Mouse (Mus musculus) embryonic stem cell, embryonic (primary cell): ENCODE results near the gene Cnksr1.

Experiments
- CTCF ChIA-PET, 4 experiments: fragments of 300-600 bp in 2 of 4; fragments of 350-600 bp in 2 of 4; sonication (Branson Sonifier 250); formaldehyde crosslinking; loops; one replicate each; lab custom pipeline; 2022; ENCODE audit warnings: inconsistent platforms in 2 of 4; lab: Charles Lee
- POLR2A ChIA-PET, 4 experiments: fragments of 300-600 bp in 2 of 4; fragments of 350-600 bp in 2 of 4; sonication (Branson Sonifier 250); formaldehyde crosslinking; loops; one replicate each; lab custom pipeline; 2022; ENCODE audit warnings: antibody characterized with exemption in 4 of 4, inconsistent platforms in 1 of 4; lab: Charles Lee

Gene Cnksr1

DNA sequence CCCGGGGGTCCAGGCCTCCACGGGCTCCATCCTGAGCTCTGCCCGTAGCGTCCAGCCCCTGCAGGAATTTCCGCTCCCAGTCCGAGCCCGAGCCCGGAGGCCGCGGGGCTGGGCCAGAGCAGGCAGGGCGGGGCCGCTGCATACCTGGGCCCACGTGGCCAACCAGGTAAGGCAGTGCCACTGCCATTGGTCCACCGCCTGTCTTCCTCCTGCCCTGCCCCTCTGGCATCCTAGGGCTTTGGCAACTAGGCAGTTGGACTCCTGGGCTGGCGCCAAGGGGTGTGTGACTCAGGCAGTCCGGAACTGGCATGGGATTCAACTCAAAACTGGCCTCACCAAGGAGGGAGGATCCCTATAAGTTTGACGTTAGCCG lies at the start of gene Cnksr1:
Gene Cnksr1 (minus strand): TSS at position 121 of the 373 bp plus-strand sequence.
- CTCF ChIA-PET = interaction anchor here in 3 of 4 experiments (0.6 to 1.4 kb wide), 3 partner anchors 25 to 51 kb away, joined by 3 to 4 read pairs (median 4); partner anchors contain the start of gene Cep85 (in 1 of the 3)
- POLR2A ChIA-PET = interaction anchor here in 1 of 4 experiments (1.0 to 2.4 kb wide), 4 partner anchors 11 to 30 kb away, joined by 3 to 8 read pairs (median 3); partner anchors contain the start of genes Catsper4 and Grrp1

DNA sequence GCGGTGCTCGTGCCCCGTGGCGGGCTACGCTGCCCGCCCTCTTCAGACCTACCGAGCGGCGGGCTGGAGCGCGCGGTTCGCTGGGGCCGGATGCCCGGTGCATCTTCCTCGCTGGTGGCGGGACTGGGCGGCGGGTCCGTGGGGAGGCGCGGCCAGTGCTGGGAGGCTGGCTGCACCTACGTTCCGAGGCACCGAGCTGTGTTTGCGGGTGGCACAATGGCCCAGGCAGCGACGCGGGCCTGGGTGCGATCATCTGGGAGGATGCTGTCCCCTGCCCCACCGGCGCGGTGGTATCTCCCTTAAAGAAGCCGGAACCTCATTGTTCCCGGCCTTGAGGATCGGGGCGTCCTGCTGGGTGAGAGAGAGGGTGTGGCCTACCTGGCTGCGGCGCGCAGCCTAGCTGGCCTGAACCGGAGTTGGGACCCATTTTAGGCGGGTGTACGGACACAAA lies 49.4 kb upstream of the Cnksr1 start, which contains the start of gene Pdik1l:
Gene Pdik1l (minus strand): TSS at position 321 of the 451 bp plus-strand sequence.
- POLR2A ChIA-PET = interaction anchor here (0.5 to 3.7 kb wide), 67 partner anchors 8 to 1859 kb away, joined by 3 to 31 read pairs (median 4); partner anchors contain the start of genes Cep85 (in 3 of the 4), Pafah2 (in 3 of the 4), Sh3bgrl3 (in 3 of the 4) and Trim63 (in 2 of the 4)

DNA sequence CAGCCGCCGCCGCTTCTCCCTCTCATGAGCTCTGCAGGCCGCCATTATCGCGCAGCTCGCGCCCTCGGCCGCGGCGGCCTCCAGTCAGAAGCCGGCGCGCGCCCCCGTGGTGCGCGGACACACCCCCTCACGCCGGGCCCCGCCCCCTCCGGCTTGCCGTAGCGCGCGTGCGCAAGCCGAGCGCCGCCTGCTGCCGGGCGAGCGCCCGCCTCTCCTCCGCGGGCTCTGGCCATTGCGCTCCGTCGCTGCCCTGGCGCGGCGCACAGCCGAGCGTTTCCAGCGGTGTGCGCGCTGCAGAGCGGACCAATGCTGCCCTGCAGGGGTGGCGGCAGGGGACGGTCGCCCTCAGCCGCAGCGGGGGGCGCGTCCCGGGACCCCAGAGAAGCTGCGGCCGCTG lies 49.0 kb upstream of the Cnksr1 start:
- ChIA-PET CTCF (interaction anchor here in 3 of 4 experiments (0.6 to 2.8 kb wide), 20 partner anchors 9 to 376 kb away, joined by 3 to 16 read pairs (median 4); partner anchors contain the start of genes Cep85 (in 2 of the 3), Catsper4 (in 1 of the 3) and Pafah2 (in 1 of the 3)), POLR2A (interaction anchor here (0.5 to 3.7 kb wide), 61 partner anchors 8 to 1666 kb away, joined by 3 to 31 read pairs (median 4); partner anchors contain the start of genes Cep85 (in 3 of the 4), Pafah2 (in 3 of the 4), Sh3bgrl3 (in 3 of the 4) and Trim63 (in 2 of the 4))

More for the DNA sequence above, 49.4 kb upstream of the Cnksr1 start, which contains the start of gene Pdik1l:
- CTCF ChIA-PET = interaction anchor here in 3 of 4 experiments (0.7 to 2.8 kb wide), 17 partner anchors 9 to 377 kb away, joined by 3 to 16 read pairs (median 5); partner anchors contain the start of genes Cep85 (in 2 of the 3), Catsper4 (in 1 of the 3) and Pafah2 (in 1 of the 3)

DNA sequence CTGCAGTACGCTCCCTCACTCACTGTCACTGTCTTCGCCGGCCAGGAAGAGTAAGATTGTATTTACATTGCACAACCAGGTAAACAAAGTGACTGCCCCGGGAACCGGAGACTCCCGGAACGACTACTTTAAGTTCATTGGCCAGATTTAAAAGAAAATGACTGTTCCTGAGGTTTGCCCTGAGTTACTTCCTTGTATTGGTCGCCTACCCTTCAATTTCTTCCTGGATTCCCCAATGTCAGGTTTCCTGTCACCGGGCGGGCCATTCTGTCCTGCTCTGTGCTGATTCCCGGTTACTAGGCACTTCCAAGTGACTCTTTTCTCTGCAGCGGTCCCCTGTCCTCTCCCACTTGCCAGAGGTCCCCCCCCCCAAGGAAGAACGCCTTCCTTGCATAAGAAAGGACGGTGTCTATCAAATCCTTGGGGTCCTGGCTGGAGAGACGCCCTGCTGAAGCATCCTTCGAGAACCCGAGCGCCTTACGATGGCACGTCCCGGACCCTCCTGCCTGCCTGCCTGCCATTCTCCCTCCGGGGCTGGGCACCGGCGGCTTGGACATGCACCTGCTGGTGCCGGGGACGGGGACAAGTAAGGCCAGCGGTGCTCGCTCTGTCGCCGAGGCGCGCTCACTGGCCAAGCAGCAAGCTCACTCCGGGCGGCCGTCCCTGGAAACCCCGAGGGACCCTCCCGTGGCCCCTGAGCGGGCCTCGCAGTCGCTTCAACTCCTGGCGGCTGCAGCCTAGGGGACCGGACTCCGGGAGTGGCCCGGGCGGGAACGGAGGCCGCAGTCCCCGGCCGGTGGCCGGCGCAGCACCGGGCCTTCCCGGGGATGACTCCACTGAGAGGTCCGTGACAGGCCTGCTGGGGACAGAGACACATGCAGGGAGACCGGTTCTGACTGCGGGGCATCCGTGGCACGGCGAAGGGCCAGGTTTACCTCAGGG lies 48.3 kb upstream of the Cnksr1 start:
- ChIA-PET CTCF (interaction anchor here in 3 of 4 experiments (0.6 to 2.8 kb wide), 16 partner anchors 12 to 376 kb away, joined by 3 to 16 read pairs (median 5); partner anchors contain the start of genes Cep85 (in 2 of the 3) and Catsper4 (in 1 of the 3)), POLR2A (interaction anchor here (0.7 to 3.7 kb wide), 61 partner anchors 8 to 933 kb away, joined by 3 to 31 read pairs (median 4); partner anchors contain the start of genes Cep85 (in 3 of the 4), Pafah2 (in 3 of the 4), Sh3bgrl3 (in 3 of the 4) and Trim63 (in 2 of the 4))

DNA sequence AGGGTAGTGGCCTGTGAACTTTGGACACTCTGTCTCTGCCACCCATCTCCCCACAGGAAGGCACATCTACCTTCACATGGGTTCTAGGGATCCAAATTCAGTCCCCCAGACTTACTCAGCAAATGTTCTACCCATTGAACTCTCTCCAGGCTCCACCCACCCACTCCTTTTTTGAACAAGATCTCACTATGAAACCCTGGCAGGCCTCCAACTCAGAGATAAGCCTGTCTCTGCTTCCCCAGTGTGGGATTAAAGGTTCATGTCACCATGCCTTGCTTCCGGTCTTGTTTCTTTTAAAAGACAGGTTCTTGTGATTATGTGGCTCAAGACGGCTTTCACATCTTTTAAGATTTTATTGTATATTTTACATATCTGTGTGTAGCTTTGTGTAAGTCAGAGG lies 46.7 kb upstream of the Cnksr1 start:
- ChIA-PET CTCF (interaction anchor here in 1 of 4 experiments (0.6 kb wide), 1 partner anchor 108 kb away, joined by 3 read pairs; no protein-coding TSS in a partner anchor), POLR2A (interaction anchor here in 2 of 4 experiments (0.5 to 1.8 kb wide), 8 partner anchors 17 to 413 kb away, joined by 3 to 7 read pairs (median 3); no protein-coding TSS in a partner anchor)

DNA sequence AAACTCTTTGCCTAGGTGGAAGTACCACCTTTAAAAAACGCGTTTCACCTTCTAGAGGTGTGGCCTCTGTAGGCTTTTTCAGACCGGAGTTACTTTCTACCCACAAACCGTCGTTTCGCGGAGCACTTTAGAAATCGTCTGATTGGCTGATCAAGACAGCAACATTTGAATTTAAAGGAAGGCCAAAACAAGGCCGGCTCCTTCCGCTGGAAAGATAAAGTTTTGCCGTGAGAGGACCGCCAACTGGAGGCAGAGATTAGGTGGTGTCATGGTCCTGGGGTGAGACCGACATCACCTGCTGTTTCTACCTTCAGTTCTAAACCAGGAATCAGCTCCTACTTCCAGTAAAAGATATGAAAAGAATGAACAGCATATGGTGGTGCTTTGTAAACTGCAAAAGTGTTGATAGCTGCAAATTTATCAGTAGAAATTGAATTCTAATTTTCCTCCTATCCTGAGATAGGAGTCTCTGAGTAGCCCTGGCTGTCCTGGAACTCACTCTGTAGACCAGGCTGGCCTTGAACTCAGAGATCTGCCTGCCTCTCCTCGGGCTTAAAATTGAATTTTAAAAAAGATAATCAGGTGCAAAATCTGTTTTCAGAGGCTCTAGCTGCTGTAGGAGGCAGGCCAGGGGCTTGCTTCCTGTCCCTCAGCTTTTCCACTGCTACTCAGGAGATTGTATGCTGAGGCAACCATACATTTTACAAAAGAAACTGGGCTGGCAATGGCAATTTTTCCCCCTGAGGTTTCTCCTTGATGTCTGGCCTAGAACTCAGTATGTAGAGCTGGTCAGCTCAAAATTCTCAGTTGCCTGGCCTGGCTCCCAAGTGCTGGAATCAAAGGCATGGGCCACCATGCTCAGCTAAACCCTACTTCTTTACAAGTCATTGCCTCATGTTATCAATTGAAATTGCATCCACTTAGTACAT lies 35.5 kb upstream of the Cnksr1 start:
- POLR2A ChIA-PET = interaction anchor here in 3 of 4 experiments (0.6 to 1.9 kb wide), 18 partner anchors 10 to 302 kb away, joined by 3 to 12 read pairs (median 3); partner anchors contain the start of genes Cep85 (in 1 of the 3) and Pdik1l (in 1 of the 3)

DNA sequence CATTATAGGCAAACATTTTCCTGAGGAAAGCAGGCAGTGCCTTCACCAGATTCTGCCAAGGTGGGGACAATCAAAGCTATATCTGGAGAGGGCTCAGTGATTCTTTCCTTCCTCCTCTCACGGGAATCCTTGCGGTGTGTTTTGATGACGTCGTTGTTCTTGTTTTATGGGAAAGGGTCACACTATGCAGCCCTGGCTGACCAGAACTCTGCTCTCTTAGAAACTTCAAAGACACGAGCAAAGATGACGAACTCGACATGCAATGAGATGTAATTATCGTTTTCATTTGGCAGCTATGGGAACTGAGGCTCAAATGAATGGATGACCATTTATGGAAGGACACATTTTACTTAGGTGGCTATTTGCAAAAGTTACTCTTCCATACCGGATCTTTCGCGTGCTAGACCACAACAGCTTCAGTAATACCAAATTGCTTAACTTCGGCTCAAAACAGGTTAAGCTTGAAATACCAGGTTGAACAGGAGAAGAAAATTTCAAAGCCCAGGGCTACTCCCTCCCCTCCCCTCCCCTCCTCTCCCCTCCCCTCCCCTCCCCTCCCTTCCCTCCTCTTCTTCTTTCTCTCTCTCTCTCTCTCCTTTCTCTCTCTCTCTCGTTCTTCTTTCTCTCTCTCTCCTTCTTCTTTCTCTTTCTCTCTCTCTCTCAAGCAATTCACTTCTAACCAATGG lies 34.7 kb upstream of the Cnksr1 start:
- POLR2A ChIA-PET = interaction anchor here in 3 of 4 experiments (0.6 to 1.9 kb wide), 16 partner anchors 9 to 229 kb away, joined by 3 to 12 read pairs (median 4); partner anchors contain the start of genes Cep85 (in 1 of the 3) and Pdik1l (in 1 of the 3)
- CTCF ChIA-PET = interaction anchor here in 3 of 4 experiments (0.6 to 2.3 kb wide), 4 partner anchors 10 to 378 kb away, joined by 4 to 8 read pairs (median 4); no protein-coding TSS in a partner anchor

More for the DNA sequence above, 35.5 kb upstream of the Cnksr1 start:
- CTCF ChIA-PET = interaction anchor here in 2 of 4 experiments (0.8 to 2.3 kb wide), 2 partner anchors 10 to 18 kb away, joined by 5 to 8 read pairs; no protein-coding TSS in a partner anchor

DNA sequence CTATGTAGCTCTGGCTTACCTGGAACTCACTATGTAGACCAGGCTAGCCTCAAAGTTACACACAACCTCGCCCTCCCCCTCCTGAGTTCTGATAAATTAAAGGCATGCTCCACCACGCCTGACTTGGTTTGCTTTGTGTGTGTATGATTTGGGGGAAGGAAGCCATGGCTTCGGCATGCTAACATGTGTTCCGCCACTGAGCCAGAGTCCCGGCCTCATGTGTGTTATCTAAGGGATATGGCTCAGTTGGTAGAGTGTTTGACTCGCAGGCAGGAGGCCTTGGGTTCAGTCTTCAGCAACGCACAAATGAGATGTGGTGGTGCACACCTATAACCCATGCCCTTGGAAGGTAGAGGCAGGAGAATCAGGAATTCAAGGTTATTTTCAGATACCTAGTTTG lies 33.8 kb upstream of the Cnksr1 start:
- POLR2A ChIA-PET = interaction anchor here in 2 of 4 experiments (0.6 to 2.1 kb wide), 3 partner anchors 15 to 67 kb away, joined by 3 to 6 read pairs (median 5); partner anchors contain the start of gene Pdik1l (in 1 of the 2)
- CTCF ChIA-PET = interaction anchor here in 2 of 4 experiments (1.5 to 2.3 kb wide), 2 partner anchors 9 to 21 kb away, joined by 3 to 8 read pairs; no protein-coding TSS in a partner anchor

DNA sequence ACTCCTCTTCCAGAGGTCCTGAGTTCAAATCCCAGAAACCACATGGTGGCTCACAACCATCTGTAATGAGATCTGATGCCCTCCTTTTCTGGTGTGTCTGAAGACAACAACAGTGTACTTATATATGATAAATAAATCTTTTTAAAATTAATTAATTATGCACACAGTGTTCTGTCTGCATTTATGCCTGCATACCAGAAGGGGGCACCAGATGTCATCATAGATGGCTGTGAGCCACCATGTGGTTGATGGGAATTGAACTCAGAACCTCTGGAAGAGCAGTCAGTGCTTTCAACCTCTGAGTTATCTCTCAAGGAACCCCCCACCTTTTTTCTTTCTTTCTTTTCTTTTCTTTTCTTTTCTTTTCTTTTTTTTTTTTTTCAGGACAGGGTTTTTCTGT lies 31.4 kb upstream of the Cnksr1 start:
- POLR2A ChIA-PET = interaction anchor here in 3 of 4 experiments (1.4 to 4.7 kb wide), 10 partner anchors 9 to 265 kb away, joined by 3 to 43 read pairs (median 8); partner anchors contain the start of genes Grrp1 (in 1 of the 3), Mtfr1l (in 1 of the 3), Pdik1l (in 1 of the 3) and Trim63 (in 1 of the 3)
- CTCF ChIA-PET = interaction anchor here in 1 of 4 experiments (0.9 to 2.4 kb wide), 5 partner anchors 9 to 110 kb away, joined by 3 to 18 read pairs (median 4); partner anchors contain the start of gene Cep85

DNA sequence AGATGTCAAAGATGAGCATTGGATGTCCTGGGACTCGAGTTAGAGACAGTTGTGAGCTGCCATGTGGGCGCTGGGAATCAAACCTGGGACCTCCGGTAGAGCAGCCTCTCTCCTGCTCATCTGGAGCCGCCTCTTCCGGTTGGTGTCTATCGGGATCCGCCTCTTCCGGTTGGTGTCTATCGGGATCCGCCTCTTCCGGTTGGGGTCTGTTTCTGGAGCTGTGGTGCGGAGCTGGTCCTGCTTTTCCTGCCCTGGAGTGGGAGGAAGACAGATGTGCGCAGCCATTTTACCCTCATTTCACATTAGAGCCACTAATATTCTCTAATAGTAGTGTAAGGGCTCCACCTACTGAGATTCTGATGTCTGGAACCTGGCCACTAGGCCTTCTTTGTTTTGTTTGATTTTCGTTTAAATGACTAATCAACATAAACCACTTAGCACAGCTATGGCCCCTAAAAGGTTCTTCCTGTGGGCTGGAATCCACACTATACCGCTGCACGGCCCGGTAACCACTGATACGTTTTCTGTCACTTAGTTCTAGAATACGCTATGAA lies 30.0 kb upstream of the Cnksr1 start:
- ChIA-PET POLR2A (interaction anchor here (0.6 to 4.7 kb wide), 75 partner anchors 9 to 655 kb away, joined by 3 to 43 read pairs (median 4); partner anchors contain the start of genes Cep85 (in 3 of the 4), Grrp1 (in 3 of the 4), Pdik1l (in 3 of the 4) and Pafah2 (in 2 of the 4)), CTCF (interaction anchor here (0.5 to 2.4 kb wide), 29 partner anchors 10 to 288 kb away, joined by 3 to 18 read pairs (median 4); partner anchors contain the start of genes Cep85 (in 1 of the 4), Gm30191 (in 1 of the 4), Grrp1 (in 1 of the 4) and Pafah2 (in 1 of the 4))

DNA sequence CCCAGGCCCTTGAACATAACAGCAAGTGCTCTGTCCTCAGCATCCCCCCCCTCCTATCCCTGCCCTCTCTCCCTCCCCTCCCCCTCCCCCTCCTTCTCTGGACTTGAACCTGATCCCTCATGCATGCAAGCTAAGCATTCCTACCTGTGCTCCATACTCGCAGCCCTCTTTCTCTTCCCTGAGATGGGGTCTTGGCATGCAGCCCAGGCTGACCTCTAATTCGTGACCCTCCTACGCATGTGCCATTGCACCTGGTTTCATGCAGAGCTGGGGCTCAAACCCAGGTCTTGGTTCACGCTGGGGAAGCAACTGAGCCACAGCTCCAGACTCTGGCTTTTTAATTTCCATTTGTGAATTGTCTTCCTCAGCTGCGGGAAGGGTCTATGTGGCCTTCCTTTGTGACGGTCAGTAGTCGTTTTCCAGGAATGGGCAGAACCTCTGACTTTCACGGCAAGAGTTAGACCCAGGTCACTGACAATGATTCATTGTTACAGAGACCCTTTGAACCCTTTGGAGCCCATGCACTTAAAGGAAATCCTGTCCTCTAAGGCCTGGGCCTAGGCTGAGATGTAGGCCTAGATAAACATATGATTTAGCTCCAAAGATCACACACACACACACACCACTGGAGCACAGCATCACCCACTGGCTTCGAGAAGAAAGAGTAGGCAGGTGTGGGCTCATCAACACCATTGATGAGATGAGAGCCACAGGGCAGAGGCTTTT lies 27.8 kb upstream of the Cnksr1 start:
- POLR2A ChIA-PET = interaction anchor here in 3 of 4 experiments (0.5 to 4.7 kb wide), 7 partner anchors 11 to 152 kb away, joined by 3 to 43 read pairs (median 3); partner anchors contain the start of genes Grrp1 (in 2 of the 3), Cep85 (in 1 of the 3) and Pdik1l (in 1 of the 3)
- CTCF ChIA-PET = interaction anchor here in 3 of 4 experiments (0.6 to 1.2 kb wide), 11 partner anchors 11 to 144 kb away, joined by 3 to 6 read pairs (median 3); partner anchors contain the start of genes Cep85 (in 2 of the 3) and Grrp1 (in 1 of the 3)

DNA sequence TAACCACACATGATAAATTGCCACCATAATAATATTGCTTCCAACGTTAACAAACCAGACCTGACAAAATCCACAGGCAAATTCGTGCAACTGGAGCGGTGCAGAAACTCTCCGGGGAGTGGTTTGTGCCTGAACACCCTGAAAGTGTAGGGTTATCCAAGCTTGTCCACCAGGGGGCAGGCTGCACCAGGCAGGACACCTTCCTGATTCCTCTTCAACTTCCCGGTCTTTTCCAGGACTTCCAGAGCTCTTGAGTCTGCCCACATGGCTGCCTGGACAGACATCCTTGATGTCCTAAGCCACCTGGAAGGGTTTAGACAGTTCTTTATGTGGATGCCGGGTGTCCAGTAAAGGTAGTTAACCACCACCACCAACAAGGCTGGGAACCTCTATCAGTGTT lies 25.0 kb upstream of the Cnksr1 start:
- POLR2A ChIA-PET = interaction anchor here in 3 of 4 experiments (0.6 to 2.9 kb wide), 21 partner anchors 8 to 1206 kb away, joined by 3 to 12 read pairs (median 4); partner anchors contain the start of genes Cep85 (in 1 of the 3), Dhdds (in 1 of the 3), Grrp1 (in 1 of the 3) and Pafah2 (in 1 of the 3)
- CTCF ChIA-PET = interaction anchor here (0.5 to 2.7 kb wide), 47 partner anchors 8 to 601 kb away, joined by 3 to 18 read pairs (median 4); partner anchors contain the start of genes Cep85 (in 4 of the 4), Grrp1 (in 3 of the 4), Pafah2 (in 3 of the 4) and Pdik1l (in 2 of the 4)

DNA sequence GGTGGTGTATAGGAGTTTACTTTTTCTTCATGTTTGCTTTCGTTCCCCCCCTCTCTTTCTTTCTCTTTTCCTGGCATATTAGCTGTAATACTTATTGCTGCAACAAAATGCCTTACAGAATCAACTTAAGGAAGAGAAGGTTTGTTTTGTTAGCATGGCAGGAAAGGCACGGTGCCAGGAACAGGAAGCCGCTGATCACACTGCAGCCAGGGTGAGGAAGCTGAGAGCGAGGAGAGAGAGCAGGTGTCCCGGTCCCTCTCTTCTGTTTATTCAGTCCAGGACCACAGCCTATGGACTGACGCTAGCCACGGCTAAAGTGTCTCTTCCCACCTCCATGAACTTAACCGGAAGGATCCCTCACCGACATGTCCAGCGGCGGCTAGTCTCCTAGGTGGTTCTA lies 20.2 kb upstream of the Cnksr1 start:
- CTCF ChIA-PET = interaction anchor here in 1 of 4 experiments (0.5 kb wide), 1 partner anchor 174 kb away, joined by 3 read pairs; no protein-coding TSS in a partner anchor
- POLR2A ChIA-PET = interaction anchor here in 2 of 4 experiments (0.6 to 6.3 kb wide), 4 partner anchors 9 to 1967 kb away, joined by 3 to 43 read pairs (median 4); no protein-coding TSS in a partner anchor
